Comparison of ENCODE assay signal across 9 mouse cellular contexts in the genomic region with DNA sequence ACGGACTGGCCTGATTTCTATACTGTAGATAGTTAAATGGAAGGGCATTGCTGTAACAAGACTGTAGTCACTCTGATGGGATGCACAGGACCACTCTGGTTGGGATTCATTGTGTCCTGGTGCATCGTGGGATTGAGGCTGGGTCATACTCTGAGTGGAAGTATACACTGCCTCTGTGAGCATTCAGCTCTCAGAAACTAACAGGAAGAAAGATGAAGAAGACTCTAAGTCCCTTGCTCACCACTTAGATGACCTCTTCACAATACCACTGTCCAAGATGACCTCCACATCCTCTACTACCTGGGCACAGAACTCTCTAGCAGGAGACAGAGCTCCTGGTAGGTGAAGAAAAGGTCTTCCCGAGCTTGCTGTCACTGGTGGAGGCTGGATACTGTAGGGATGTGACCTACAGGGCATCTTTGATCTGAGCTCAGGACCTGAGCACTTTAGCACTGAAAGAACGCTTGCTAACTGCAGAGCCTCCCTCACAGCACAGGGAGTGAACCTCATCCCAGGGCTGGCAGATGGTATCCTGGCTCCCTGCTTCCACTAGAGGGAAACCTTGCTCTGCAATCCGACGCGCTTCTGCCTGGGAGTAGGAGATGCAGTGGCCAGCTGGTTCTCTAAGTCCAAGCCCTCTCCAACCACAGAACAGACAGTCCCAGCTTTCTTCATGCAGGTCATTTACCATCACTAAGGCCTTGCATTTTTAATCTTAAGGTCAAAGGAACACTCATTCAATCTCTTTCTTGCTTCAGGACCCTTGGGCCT. TPM values are rescaled to one million over a fixed set of nuclear protein-coding genes. Genes with fewer than 3 reads are reported as not detected.
DNase-seq lines count a peak whose midpoint lies in the region; ATAC-seq and TF ChIP-seq lines count a peak whose summit lies in the region.
"Had no signal": no experiment of that assay in that cellular context is flagged by ENCODE, and none has a peak within 500 bp of the region (broad histone marks: within the 10 kb centered on the region; RNA-seq: fewer than 3 reads in every experiment).

No protein-coding gene starts in this region.

- no peak for TF ChIP-seq POLR2A in spleen, adult 2 months (IDR thresholded peaks at IDR 0.05; ENCODE audit: low read depth, low read length)
- no peak for TF ChIP-seq POLR2A in cerebellum, adult 2 months (IDR thresholded peaks at IDR 0.05; ENCODE audit: borderline replicate concordance, insufficient read depth, low read length)
- TF ChIP-seq POLR2A in limb, embryonic 14.5 days (IDR thresholded peaks at IDR 0.05; ENCODE audit: borderline replicate concordance, extremely low read depth, insufficient read depth, insufficient read length): no peak
- no peak for TF ChIP-seq POLR2A in testis, adult 2 months (IDR thresholded peaks at IDR 0.05; ENCODE audit: control insufficient read depth, low read depth, low read length)

- no peak overlapping the region for H3K9ac ChIP-seq in intestine, embryonic 15.5 days
- no peak overlapping the region for H3K9ac ChIP-seq in limb, embryonic 14.5 days (ENCODE audit: low read depth, low read length, severe bottlenecking)
- H3K9ac ChIP-seq in midbrain, embryonic 14.5 days (replicated peaks; ENCODE audit: low read length): no peak overlapping the region

- 31% methylated on average over 7 of the region's 7 CpGs for WGBS in spleen, adult 2 months
- 18% methylated on average over 7 of the region's 7 CpGs for WGBS in cerebellum, adult 2 months
- 18% methylated on average over 7 of the region's 7 CpGs for WGBS in intestine, embryonic 15.5 days
- 16% methylated on average over 7 of the region's 7 CpGs for WGBS in limb, embryonic 14.5 days
- WGBS in midbrain, embryonic 14.5 days: 16% methylated on average over 7 of the region's 7 CpGs

- DNase-seq in spleen, adult 2 months (ENCODE audit: low read depth in 1 of 2, low spot score in 2 of 2): peak in 1 of 2 experiments; percentile 33
- no peak for DNase-seq in spleen, adult 12 weeks (ENCODE audit: low spot score)
- peak; percentile 76 to 79 for DNase-seq in cerebellum, adult 2 months
- DNase-seq in forelimb bud, embryonic 11.5 days (ENCODE audit: low read depth, low spot score): peak; percentile 84
- DNase-seq in limb, embryonic 14.5 days (ENCODE audit: low spot score): peak; percentile 85
- peak; percentile 93 for DNase-seq in midbrain, embryonic 14.5 days

- no peaks in the 10 kb centered on the region for H3K9me3 ChIP-seq in intestine, embryonic 15.5 days
- no peaks in the 10 kb centered on the region for H3K9me3 ChIP-seq in limb, embryonic 14.5 days (ENCODE audit: control insufficient read depth, low read length)
- no peaks in the 10 kb centered on the region for H3K9me3 ChIP-seq in midbrain, embryonic 14.5 days (ENCODE audit: control insufficient read depth, low read length)

- no peaks in the 10 kb centered on the region; the same call in 1 of the 2 replicates for H3K4me1 ChIP-seq in spleen, adult 2 months (ENCODE audit: control insufficient read depth, insufficient read depth, insufficient read length)
- peaks cover 4% of the 10 kb centered on the region; the same call in 1 of the 2 replicates for H3K4me1 ChIP-seq in cerebellum, adult 2 months (ENCODE audit: control insufficient read depth, insufficient read depth, low read length)
- H3K4me1 ChIP-seq in intestine, embryonic 15.5 days (replicated peaks): peaks cover 19% of the 10 kb centered on the region
- peaks cover 18% of the 10 kb centered on the region for H3K4me1 ChIP-seq in limb, embryonic 14.5 days (ENCODE audit: control insufficient read depth, insufficient read depth, low read length)
- peaks cover 15% of the 10 kb centered on the region; the same call in 1 of the 2 replicates for H3K4me1 ChIP-seq in midbrain, embryonic 14.5 days (ENCODE audit: control insufficient read depth, insufficient read depth, low read length)
- H3K4me1 ChIP-seq in testis, adult 2 months (ENCODE audit: control insufficient read depth, insufficient read depth, low read length): peaks cover 16% of the 10 kb centered on the region

- no peak overlapping the region for H3K27ac ChIP-seq in spleen, adult 2 months (ENCODE audit: insufficient read depth, low read length)
- no peak overlapping the region for H3K27ac ChIP-seq in cerebellum, adult 2 months (ENCODE audit: insufficient read depth, low read length)
- no peak overlapping the region for H3K27ac ChIP-seq in intestine, embryonic 15.5 days
- no peak overlapping the region for H3K27ac ChIP-seq in limb, embryonic 14.5 days (replicated peaks; ENCODE audit: low read depth, low read length)
- no peak overlapping the region for H3K27ac ChIP-seq in midbrain, embryonic 14.5 days (replicated peaks; ENCODE audit: low read depth, low read length)
- no peak overlapping the region for H3K27ac ChIP-seq in testis, adult 2 months (ENCODE audit: control insufficient read depth, insufficient read depth, low read depth, low read length)

- peak; percentile 87; the same call in 1 of the 2 replicates for TF ChIP-seq CTCF in spleen, adult 2 months (IDR thresholded peaks at IDR 0.05; ENCODE audit: extremely low read depth, insufficient read depth, insufficient read length, insufficient replicate concordance)
- peak; percentile 99 for TF ChIP-seq CTCF in cerebellum, adult 2 months (IDR thresholded peaks at IDR 0.05; ENCODE audit: borderline replicate concordance, insufficient read depth, low read depth, low read length)
- peak; percentile 80; the same call in 1 of the 2 replicates for TF ChIP-seq CTCF in testis, adult 2 months (IDR thresholded peaks at IDR 0.05; ENCODE audit: control insufficient read depth, insufficient read depth, insufficient replicate concordance, low read depth, low read length)

- no peak overlapping the region for H3K4me3 ChIP-seq in spleen, adult 2 months (ENCODE audit: extremely low read depth, insufficient read depth, insufficient read length)
- H3K4me3 ChIP-seq in cerebellum, adult 2 months (replicated peaks; ENCODE audit: insufficient read depth, low read depth, low read length): no peak overlapping the region
- H3K4me3 ChIP-seq in intestine, embryonic 15.5 days (replicated peaks): no peak overlapping the region
- no peak overlapping the region for H3K4me3 ChIP-seq in limb, embryonic 14.5 days (replicated peaks; ENCODE audit: low read length)
- no peak overlapping the region for H3K4me3 ChIP-seq in midbrain, embryonic 14.5 days (replicated peaks; ENCODE audit: low read depth, low read length)
- no peak overlapping the region for H3K4me3 ChIP-seq in testis, adult 2 months (ENCODE audit: control insufficient read depth, low read depth, low read length)
- H3K4me3 ChIP-seq: erythroblast, embryonic 14.5 days had no signal

- no peak overlapping the region for H3K4me2 ChIP-seq in intestine, embryonic 15.5 days (replicated peaks)
- no peak overlapping the region; the same call in 1 of the 2 replicates for H3K4me2 ChIP-seq in limb, embryonic 14.5 days (replicated peaks; ENCODE audit: low read depth, low read length, severe bottlenecking)
- no peak overlapping the region for H3K4me2 ChIP-seq in midbrain, embryonic 14.5 days (ENCODE audit: low read length)

- no peaks in the 10 kb centered on the region for H3K36me3 ChIP-seq in spleen, adult 2 months (ENCODE audit: control insufficient read depth, insufficient read depth, low read length)
- no peaks in the 10 kb centered on the region for H3K36me3 ChIP-seq in intestine, embryonic 15.5 days
- no peaks in the 10 kb centered on the region for H3K36me3 ChIP-seq in limb, embryonic 14.5 days (ENCODE audit: control insufficient read depth, insufficient read depth, low read length)
- H3K36me3 ChIP-seq in midbrain, embryonic 14.5 days (ENCODE audit: control insufficient read depth, insufficient read depth, low read length): no peaks in the 10 kb centered on the region
- no peaks in the 10 kb centered on the region for H3K36me3 ChIP-seq in testis, adult 2 months (ENCODE audit: control insufficient read depth, insufficient read depth, low read length)

- peak; percentile 87 for ATAC-seq in intestine, embryonic 15.5 days
- ATAC-seq in limb, embryonic 14.5 days (ENCODE audit: low FRiP score, low read depth): peak; percentile 89
- ATAC-seq in midbrain, embryonic 14.5 days (ENCODE audit: low FRiP score, low TSS enrichment): peak; percentile 79

- no peaks in the 10 kb centered on the region for H3K27me3 ChIP-seq in spleen, adult 2 months (ENCODE audit: control insufficient read depth, insufficient read depth, low read length)
- H3K27me3 ChIP-seq in cerebellum, adult 2 months (ENCODE audit: control insufficient read depth, insufficient read depth, low read length): no peaks in the 10 kb centered on the region
- peaks cover 2% of the 10 kb centered on the region; the same call in 1 of the 2 replicates for H3K27me3 ChIP-seq in intestine, embryonic 15.5 days (replicated peaks)
- H3K27me3 ChIP-seq in limb, embryonic 14.5 days (ENCODE audit: control insufficient read depth, insufficient read depth, low read length): no peaks in the 10 kb centered on the region
- H3K27me3 ChIP-seq in midbrain, embryonic 14.5 days (ENCODE audit: control insufficient read depth, insufficient read depth, low read length): no peaks in the 10 kb centered on the region
- no peaks in the 10 kb centered on the region; the same call in 1 of the 2 replicates for H3K27me3 ChIP-seq in testis, adult 2 months (ENCODE audit: control insufficient read depth, insufficient read depth, low read length)

RNA-seq across cellular contexts. Expression of a gene that starts 49.3 kb away (rescaled TPM):
- polyA plus RNA-seq in spleen, adult 2 months (2012; rRNA removed): 4.5 and 10.9 TPM in 2 replicates
- polyA plus RNA-seq in cerebellum, adult 2 months (2012; rRNA removed): 7.3 and 8.2 TPM in 2 replicates
- 1.4 and 1.6 TPM in 2 replicates for polyA plus RNA-seq in intestine, embryonic 15.5 days (2015; fragmentation: Nextera tagmentation; extraction: Ambion mirVana)
- polyA plus RNA-seq in limb, embryonic 14.5 days (2012; rRNA removed): 6.3 TPM in 2 replicates
- 3.9 and 5.8 TPM in 2 replicates for polyA plus RNA-seq in limb, embryonic 14.5 days (2014; fragmentation: Nextera tagmentation; extraction: Ambion mirVana)
- 6.4 and 7.2 TPM in 2 replicates for polyA plus RNA-seq in midbrain, embryonic 14.5 days (2014; fragmentation: Nextera tagmentation; extraction: Ambion mirVana)
- 0.27 and 0.77 TPM in 2 replicates for polyA plus RNA-seq in testis, adult 2 months (2012; rRNA removed)
- polyA plus RNA-seq: erythroblast, embryonic 14.5 days had no signal
